Mouse (Mus musculus) layer of hippocampus, adult 2 months (tissue): ENCODE measurements at regions not wholly inside any gene's neighbourhood (a gene's known extent, or its start where the extent isn't known, plus 50 kb on each side); places are given as distances from the start of the nearest gene placed in this dataset.

Experiments used
- DNase-seq, 2 experiments: peaks; one replicate each; pipeline ENCODE4 v3.0.0; 2022; ENCODE audit warnings: low spot score in 2 of 2
- H3K27ac ChIP-seq: fragments of 200-600 bp; 2 replicates; pipeline ENCODE4 v1.8.1; 2022
- H3K4me3 ChIP-seq: fragments of 200-600 bp; 2 replicates; pipeline ENCODE4 v1.8.1; 2022; ENCODE audit warnings: mild to moderate bottlenecking
- CTCF ChIP-seq: fragments of 200-600 bp; conservative IDR thresholded peaks from 2 replicates; pipeline ENCODE4 v1.8.1; 2022; ENCODE audit warnings: antibody characterized with exemption, mild to moderate bottlenecking, moderate library complexity

DNA sequence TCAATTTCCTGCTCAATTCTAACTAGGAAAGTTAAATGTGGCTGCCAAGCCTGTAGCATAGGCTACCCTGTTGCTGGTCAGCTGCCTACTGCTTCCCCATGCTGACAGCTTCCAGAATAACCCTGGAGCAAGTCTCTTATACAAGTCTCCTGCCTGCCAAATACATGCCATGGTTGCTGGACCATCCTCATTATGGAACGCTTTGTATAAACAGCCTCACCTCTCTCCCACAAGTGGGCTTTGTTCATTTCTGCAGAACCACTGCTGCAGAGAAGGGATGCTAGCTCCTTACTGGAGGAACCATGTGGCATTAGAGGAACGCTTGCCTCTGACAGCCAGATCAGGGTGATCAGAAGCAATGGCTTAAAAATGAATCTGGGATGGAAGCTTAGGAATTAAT lies 1492.4 kb upstream of the Gm6569 start:
- DNase-seq: no peak
- H3K4me3 ChIP-seq: no peak overlapping the region

DNA sequence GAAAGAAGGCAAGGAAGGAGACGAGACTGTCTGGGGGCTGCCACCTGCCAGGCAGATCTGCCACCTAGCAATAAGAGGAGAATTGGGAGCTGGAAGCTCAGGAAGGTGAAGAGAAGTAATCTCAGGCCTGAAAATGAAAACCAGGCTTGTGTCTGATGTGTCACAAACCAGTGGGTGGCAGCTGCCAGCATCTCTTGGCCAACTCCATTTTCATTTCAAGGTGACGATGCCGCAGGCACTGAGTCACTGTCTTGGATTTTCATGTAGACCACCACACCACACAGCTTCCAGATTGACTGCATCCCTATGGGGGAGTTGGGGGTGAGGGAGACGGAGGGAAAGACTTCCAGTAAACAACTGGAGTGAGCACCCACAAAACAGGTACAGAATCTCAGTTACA lies 1491.9 kb upstream of the Gm6569 start:
- no peak for DNase-seq
- H3K27ac ChIP-seq: no peak overlapping the region
- no peak overlapping the region for H3K4me3 ChIP-seq
- no peak for TF ChIP-seq CTCF

More for the DNA sequence above, 1492.4 kb upstream of the Gm6569 start:
- H3K27ac ChIP-seq: no peak overlapping the region
- TF ChIP-seq CTCF: no peak

DNA sequence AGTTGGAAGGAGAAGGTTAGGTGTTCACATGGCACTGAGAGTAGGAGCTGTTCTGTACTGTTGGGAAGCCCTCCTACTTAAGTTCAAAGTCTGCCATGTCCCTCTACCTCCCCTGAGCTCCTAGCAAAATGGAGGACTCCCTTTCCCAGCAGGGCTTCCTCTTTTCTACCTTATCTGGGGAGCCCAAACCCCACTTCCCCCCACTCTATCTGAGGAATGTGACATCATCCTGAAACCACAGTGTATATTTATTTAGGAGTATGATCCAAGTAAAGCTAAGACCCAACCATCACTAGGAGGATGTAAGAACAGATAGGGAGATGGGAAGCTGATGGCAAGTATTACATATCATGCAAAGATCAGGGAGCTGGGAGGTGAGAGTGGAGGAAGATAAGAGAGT lies 1490.6 kb upstream of the Gm6569 start:
- DNase-seq: no peak
- H3K4me3 ChIP-seq: no peak overlapping the region
- no peak overlapping the region for H3K27ac ChIP-seq
- no peak for TF ChIP-seq CTCF

GRCm38 (mm10) chr15:72353371-72353770 lies 1481.0 kb upstream of the Gm6569 start:
- no peak overlapping the region for H3K4me3 ChIP-seq
- DNase-seq: no peak

DNA sequence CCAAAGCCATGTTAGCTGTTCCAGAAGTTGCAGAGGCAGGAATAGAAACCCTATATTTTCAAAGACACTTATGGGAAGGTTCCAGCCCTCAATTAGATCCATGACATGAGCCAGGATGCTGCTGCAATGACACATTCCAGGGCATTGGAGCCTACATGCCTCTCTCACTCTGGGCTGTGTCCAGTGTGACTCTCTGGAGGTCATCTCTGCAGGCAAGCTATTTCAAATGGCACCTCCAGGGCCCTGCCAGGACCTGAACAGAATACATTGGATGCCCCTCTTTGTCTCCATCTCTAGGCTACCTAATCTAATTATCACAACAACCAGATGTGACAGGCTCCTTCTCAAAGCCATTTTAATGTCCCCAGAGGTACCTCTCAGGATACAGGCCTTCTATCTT lies 1478.7 kb upstream of the Gm6569 start:
- no peak for DNase-seq
- no peak for TF ChIP-seq CTCF
- H3K4me3 ChIP-seq: no peak overlapping the region
- H3K27ac ChIP-seq: no peak overlapping the region

More at GRCm38 (mm10) chr15:72353371-72353770, 1481.0 kb upstream of the Gm6569 start:
- no peak for TF ChIP-seq CTCF
- no peak overlapping the region for H3K27ac ChIP-seq

- TF ChIP-seq CTCF: no peak
- Histone ChIP-seq H3K4me3 (no peak overlapping the region), H3K27ac (no peak overlapping the region)
- no peak for DNase-seq
Observed at GRCm38 (mm10) chr15:72359636-72360035, 1474.7 kb upstream of the Gm6569 start.

DNA sequence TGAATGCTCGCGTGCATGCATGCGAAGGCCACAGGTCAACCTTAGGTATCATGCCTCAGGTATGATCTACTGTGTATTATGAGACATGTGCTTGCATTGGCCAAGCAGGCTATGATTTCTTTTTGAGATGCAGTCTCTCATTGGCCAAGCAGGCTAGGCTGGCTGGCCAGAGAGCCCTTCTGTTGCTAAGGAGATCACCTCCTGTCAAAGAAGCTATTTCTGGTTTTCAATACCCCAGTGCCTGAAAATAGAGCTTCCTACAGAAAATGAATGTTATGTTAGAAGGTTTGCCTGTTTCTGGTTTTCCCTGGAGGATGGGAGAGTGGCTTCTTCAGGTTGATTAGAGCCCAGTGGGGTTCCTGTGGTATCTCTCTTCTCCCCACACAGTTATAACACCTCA lies 1474.3 kb upstream of the Gm6569 start:
- DNase-seq: no peak
- TF ChIP-seq CTCF: no peak
- 0 out of 2 replicates have a peak overlapping the region, but pooled peaks have one; percentile 1 for H3K27ac ChIP-seq
- H3K4me3 ChIP-seq: no peak overlapping the region

- peak in 1 of 2 experiments; percentile 37 for DNase-seq
- Histone ChIP-seq H3K4me3 (no peak overlapping the region), H3K27ac (0 out of 2 replicates have a peak overlapping the region, but pooled peaks have one; percentile 1)
- TF ChIP-seq CTCF: no peak
Observed at GRCm38 (mm10) chr15:72360463-72361030, 1473.8 kb upstream of the Gm6569 start.

DNA sequence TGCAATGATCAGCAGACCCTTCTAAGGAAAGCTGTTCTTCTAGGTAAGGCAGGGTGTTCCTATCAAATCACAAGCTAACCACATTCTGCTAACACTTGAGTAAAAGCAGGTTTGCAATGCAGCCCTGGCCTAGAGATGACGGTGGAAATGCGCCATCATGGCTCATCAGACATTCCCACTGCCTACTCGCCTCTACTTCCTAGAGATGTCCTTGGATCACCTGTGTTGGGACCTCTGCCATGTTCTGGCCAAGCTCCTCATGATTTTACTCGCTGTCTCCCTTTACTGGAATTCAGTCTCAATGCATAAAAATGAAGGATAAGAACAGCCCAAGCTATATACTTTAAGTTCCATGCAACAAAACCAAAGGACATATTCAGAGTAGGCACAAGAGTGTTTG lies 1461.3 kb upstream of the Gm6569 start:
- no peak for DNase-seq
- TF ChIP-seq CTCF: no peak
- Histone ChIP-seq H3K27ac (no peak overlapping the region), H3K4me3 (no peak overlapping the region)

- peak overlapping the region; percentile 76 for H3K27ac ChIP-seq
- DNase-seq: no peak
- no peak overlapping the region for H3K4me3 ChIP-seq
- TF ChIP-seq CTCF: no peak
Observed at GRCm38 (mm10) chr15:72377201-72377600, 1457.2 kb upstream of the Gm6569 start.

DNA sequence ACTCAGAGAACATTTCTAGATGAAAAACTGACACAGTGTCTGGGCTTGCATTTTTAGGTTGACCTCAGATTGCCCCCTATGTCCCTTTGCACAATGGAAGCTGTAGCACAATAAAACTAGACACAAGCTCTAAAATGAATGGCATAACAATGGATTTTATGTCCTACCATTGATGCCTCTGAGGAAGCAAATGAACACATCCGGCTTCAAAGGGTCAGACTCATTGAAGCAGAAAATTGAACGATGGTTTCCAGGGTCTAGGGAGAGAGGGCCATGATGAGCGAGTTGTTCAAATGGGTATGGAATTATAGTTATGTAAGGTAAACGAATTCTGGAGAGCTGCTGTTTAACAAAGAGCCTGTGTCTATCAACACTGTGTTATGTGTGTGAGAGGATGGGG lies 1455.1 kb upstream of the Gm6569 start:
- Histone ChIP-seq H3K4me3 (no peak overlapping the region), H3K27ac (no peak overlapping the region)
- TF ChIP-seq CTCF: no peak
- DNase-seq: no peak

DNA sequence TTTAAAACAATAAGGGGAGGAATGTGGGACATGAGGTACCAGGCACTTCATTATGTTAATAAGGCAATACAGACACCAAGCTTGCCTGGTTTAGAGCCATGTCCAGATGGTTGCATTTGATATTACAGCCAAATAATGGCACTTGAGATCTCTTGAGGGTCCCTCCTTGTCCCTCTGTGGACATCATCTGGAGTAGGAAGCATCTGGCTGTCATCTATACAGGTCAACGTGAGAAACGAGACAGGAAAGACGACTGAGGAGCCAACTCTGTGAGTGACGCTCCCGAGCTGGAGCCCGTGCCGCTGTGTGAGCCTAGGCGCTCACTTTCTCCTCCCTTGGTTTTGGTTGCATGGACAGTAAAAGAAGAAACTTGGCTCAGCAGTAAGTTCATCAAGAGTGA lies 1453.2 kb upstream of the Gm6569 start:
- H3K27ac ChIP-seq: peak overlapping the region; percentile 67; the same call in 1 of the 2 replicates

GRCm38 (mm10) chr15:72381744-72382143 lies 1452.6 kb upstream of the Gm6569 start:
- Histone ChIP-seq H3K27ac (peak overlapping the region; percentile 67; the same call in 1 of the 2 replicates), H3K4me3 (no peak overlapping the region)
- TF ChIP-seq CTCF: no peak

More for the DNA sequence above, 1453.2 kb upstream of the Gm6569 start:
- no peak overlapping the region for H3K4me3 ChIP-seq
- no peak for TF ChIP-seq CTCF
- no peak for DNase-seq

DNA sequence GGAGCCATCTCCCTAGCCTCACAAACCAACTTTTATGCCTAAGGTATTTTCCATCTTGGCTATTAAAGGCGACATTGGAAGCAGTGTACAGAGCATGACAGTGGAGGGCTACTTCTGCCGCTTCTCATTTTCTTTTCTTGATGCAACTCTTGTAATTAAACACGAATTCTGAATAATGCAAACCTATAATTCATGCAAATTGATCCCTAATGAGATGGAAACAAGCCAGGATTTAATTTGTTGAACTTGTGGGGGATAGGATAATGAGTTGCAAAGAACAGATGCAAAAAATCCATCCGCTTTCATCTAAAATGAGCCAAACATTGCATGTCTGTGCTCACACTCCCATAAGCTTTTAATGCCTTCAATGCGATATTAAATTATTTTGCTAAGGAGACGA lies 1451.8 kb upstream of the Gm6569 start:
- H3K27ac ChIP-seq: peak overlapping the region; percentile 40; the same call in 1 of the 2 replicates
- H3K4me3 ChIP-seq: no peak overlapping the region
- peak in 1 of 2 experiments; percentile 44 for DNase-seq
- no peak for TF ChIP-seq CTCF

More at GRCm38 (mm10) chr15:72381744-72382143, 1452.6 kb upstream of the Gm6569 start:
- DNase-seq: no peak
